Mouse (Mus musculus) heart, postnatal 36 days (tissue): ENCODE measurements around the gene Fasl. TPM values are rescaled to one million over a fixed set of nuclear protein-coding genes. Genes with fewer than 3 reads are reported as not detected.
A peak's percentile ranks its signal among the peaks of the same experiment; 100 is the strongest.

Source experiments
- DNase-seq, 2 experiments: peaks; one replicate each; pipeline ENCODE4 v3.0.0; 2021 to 2022
- intact Hi-C: fragments of 180-260 bp; cut with DNase I; formaldehyde crosslinking; loops from one replicate; pipeline ENCODE4 v1.15.1; 2025
- total RNA-seq, 2 experiments: library from RNA; stranded (reverse); gene quantifications; 2 replicates each; pipeline ENCODE4 v1.2.3; 2021

The Fasl gene
- not detected for total RNA-seq

- DNase-seq, result no peak
Measured at GRCm38 (mm10) chr1:161788339-161788738, at the start of gene Fasl. Fasl (minus strand) TSS chr1:161788495.

GRCm38 (mm10) chr1:161826677-161827076 is 38.4 kb upstream of the Fasl start:
- intact Hi-C loops, result no loop called here
- DNase-seq, result no peak

More at GRCm38 (mm10) chr1:161788339-161788738, at the start of gene Fasl:
- intact Hi-C loops, result no loop called here

GRCm38 (mm10) chr1:161809428-161809827 is 21.1 kb upstream of the Fasl start:
- intact Hi-C loops, result no loop called here
- DNase-seq, result no peak

DNA sequence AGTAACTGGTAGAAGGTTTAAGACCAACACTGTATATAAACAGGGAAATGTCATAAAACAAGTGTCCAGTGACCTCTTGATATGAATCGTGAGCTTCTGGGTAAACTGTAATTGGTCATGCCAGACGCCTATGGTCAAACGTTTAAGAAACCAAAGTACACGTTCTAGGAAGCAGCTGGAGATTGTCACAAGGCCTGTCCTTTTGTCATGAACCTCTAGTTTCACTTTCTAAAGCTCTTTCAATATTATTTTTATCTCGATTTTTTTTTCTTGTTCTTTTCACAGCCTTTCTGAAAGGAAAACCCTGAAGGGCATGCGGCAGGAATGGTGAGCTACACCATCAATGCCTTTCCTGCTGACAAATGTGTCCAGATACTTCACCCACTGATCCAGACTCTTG is 20.7 kb upstream of the Fasl start:
- DNase-seq, result no peak
- intact Hi-C loops, result no loop called here

DNA sequence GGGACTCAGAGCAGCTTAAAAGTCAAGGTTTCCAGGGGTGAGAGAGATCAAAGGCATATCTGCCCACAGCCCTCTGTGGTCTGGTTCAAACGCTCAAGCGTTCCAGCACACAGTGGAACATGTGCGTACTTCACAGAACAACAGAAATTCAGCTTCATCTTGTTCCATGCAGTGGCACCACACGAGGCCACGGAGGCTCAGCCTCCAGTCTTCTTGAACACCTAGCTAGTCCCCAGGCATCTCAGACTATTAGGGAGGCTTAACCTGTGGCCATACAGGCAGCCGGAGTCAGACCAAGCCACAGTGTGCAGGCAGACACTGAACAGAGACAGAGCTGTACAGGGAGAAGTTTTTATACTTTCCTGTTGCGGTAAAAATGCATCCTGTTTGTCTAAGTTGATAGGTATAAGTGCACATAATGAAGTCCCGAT is 16.3 kb upstream of the Fasl start:
- no peak for DNase-seq
- intact Hi-C loops, result no loop called here

DNA sequence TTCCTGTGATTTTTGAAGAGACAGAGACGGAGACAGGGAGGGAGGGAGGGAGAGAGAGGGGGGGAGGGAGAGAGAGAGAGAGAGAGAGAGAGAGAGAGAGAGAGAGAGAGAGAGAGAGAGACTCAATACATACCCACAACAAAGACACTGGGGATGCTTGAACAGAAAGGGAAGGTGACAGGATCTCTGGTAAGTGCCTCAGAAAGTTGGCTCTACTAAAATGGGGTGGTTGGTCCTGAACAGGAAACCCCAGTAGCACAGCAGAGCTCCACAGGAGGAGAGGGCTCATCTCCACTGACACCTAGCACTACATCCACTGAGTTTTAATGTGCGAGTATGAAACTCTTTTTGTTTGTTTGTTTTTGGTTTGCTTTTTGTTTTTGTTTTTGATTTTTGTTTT is 13.0 kb upstream of the Fasl start:
- no peak for DNase-seq
- intact Hi-C loops, result no loop called here

GRCm38 (mm10) chr1:161800256-161800655 is 12.0 kb upstream of the Fasl start:
- no peak for DNase-seq
- intact Hi-C loops, result no loop called here

- intact Hi-C loops, result no loop called here
- DNase-seq, result no peak
Measured at GRCm38 (mm10) chr1:161799791-161800190, 11.5 kb upstream of the Fasl start.

- intact Hi-C loops, result no loop called here
- no peak for DNase-seq
Measured at GRCm38 (mm10) chr1:161798866-161799265, 10.6 kb upstream of the Fasl start.

- intact Hi-C loops, result no loop called here
- DNase-seq, result no peak
Measured at GRCm38 (mm10) chr1:161794447-161795211, 6.3 kb upstream of the Fasl start.

- intact Hi-C loops, result no loop called here
- no peak for DNase-seq
Measured at GRCm38 (mm10) chr1:161793321-161793720, 5.0 kb upstream of the Fasl start.

DNA sequence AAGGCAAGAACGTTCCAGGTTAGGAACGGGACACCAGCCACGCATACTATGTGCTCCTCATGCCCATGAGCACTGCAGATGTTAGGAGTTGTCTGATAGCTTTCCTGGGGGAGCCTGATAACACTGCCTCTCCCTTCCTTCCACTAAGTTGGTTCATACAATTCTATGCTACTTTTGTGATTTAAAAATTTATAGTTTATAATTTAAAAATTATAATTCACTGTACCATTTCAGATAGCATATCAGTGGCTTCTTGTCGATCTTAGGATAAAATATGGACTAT is 4.3 kb upstream of the Fasl start:
- intact Hi-C loops, result no loop called here
- no peak for DNase-seq

DNA sequence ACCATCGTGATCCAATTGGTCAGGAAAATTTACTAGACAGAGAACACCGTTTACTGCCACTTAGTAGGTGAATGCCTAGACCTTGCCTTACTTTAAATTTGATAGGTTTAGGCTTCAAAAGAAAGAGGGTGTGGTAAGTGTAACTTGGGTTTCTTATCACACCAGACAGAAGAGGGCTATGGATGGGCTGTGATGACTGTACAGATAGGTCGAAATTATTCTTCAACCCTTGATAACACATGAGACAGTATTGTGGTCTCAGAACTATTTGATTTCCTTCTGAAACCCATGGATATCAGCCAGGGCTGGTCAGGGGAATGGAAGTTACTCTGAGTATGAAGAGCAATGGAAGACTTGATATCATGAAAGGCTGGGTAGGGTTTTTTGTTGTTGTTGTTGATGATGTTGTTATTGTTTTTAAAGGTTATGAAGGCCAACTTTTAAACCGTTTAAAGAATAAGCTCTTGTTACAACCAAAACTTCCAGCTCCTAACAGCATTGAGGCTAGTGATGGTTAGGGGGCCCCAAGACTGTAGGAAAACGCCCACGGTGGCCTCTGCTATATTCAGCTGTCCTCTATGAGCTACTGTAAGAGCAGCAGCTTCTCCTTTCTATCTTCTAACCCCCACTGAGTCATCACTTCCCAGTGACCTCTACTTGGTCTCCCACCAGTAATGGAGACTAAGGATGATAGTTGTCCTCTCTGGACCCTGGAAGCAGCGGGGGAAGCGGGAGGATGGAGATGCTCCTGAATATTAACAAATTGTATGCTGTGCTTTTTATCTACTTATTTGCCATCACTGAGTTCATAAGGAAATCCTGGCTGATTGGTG is 3.8 kb upstream of the Fasl start:
- DNase-seq, result no peak
- intact Hi-C loops, result no loop called here

DNA sequence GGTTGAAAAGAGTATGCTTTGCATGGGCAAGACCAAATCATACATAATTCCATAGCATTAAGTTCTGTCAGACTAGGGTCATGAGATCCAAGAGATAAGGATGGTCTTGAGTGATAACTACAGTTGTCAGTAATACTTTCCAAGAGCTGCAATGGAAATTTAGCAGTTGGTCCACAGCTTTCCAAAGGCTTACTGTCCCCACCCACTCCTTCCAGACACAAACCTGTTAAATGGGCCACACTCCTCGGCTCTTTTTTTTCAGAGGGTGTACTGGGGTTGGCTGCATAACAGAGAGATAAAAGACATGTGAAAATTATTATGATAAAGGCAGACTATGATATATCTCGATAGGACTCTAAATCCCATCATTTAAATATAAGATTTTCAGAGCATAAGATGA is 5.6 kb downstream of the Fasl start:
- DNase-seq, result no peak
- intact Hi-C loops, result no loop called here

- intact Hi-C loops, result no loop called here
- DNase-seq, result no peak
Measured at GRCm38 (mm10) chr1:161781594-161781993, 6.7 kb downstream of the Fasl start.

- DNase-seq, result no peak
- intact Hi-C loops, result no loop called here
Measured at GRCm38 (mm10) chr1:161779057-161779456, 9.2 kb downstream of the Fasl start.

DNA sequence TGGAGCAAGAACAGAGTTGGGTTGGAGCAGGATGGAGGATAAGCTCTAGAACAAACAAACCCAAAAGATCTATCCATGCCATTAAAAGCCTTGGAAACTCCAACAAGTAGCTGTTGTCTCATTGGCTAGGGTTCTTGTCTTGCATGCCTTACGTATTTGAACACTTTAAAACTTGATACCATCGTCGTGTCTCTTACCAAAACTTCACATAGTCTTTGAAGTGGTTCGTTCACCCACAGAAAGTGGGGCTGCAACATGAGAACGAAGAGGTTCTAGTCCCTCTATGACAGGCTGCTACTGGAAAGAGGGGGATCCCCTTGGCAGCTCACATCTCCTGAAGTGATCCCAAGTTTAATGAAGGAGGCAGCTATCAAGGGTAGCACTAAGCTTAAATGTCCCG is 13.1 kb downstream of the Fasl start:
- intact Hi-C loops, result no loop called here
- DNase-seq, result no peak

GRCm38 (mm10) chr1:161771293-161771692 is 17.0 kb downstream of the Fasl start:
- intact Hi-C loops, result no loop called here

GRCm38 (mm10) chr1:161769329-161769728 is 19.0 kb downstream of the Fasl start:
- no peak for DNase-seq
- intact Hi-C loops, result no loop called here

More at GRCm38 (mm10) chr1:161771293-161771692, 17.0 kb downstream of the Fasl start:
- no peak for DNase-seq

GRCm38 (mm10) chr1:161767101-161767524 is 21.2 kb downstream of the Fasl start:
- intact Hi-C loops, result no loop called here
- DNase-seq, result no peak

DNA sequence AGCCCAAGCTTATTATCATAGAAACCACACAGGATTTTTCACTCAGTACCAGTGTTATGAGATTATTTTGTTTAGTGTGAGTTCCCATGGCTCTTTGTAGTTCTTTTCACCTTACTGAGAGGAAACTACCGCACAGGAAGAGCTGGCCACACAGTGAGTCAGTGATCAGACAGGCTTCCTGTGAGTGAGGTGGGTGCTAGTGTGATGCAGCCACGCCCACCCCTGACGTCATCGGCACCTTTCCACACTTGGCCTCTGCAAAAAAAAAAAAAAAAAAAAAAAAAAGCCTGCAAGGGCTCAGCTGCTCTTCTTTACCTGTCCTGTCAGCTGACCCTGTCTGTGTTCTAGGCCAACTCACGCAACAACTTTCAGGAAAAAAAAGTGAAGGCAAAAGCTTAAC is 21.6 kb downstream of the Fasl start:
- intact Hi-C loops, result no loop called here
- DNase-seq, result peak; percentile 12 to 42

GRCm38 (mm10) chr1:161765932-161766331 is 22.4 kb downstream of the Fasl start:
- DNase-seq, result no peak
- intact Hi-C loops, result no loop called here
